Mouse (Mus musculus): ENCODE results near the gene Clasp2. TPM values are rescaled to one million over a fixed set of nuclear protein-coding genes. Genes with fewer than 3 reads are reported as not detected.

Clasp2 gene
- polyA plus RNA-seq, 1 experiment: 6.6 TPM

GRCm38 (mm10) chr9:113726131-113726530 is 15.1 kb upstream of the Clasp2 start:
- Histone ChIP-seq H3ac (ENCODE audit: control insufficient read depth, insufficient read length) (no peak overlapping the region), H3K4me3 (no peak overlapping the region), H3K4me2 (ENCODE audit: low read depth) (no peak overlapping the region), H3K36me3 (ENCODE audit: control insufficient read depth, insufficient read depth) (no peaks in the 10 kb centered on the region), H3K27me3 (ENCODE audit: control insufficient read depth, insufficient read depth, insufficient read length) (no peaks in the 10 kb centered on the region), H3K79me2 (ENCODE audit: control insufficient read depth, insufficient read depth) (no peaks in the 10 kb centered on the region)
- no peak for TF ChIP-seq TCF12 (IDR thresholded peaks at IDR 0.05; ENCODE audit: insufficient read depth, poor library complexity, severe bottlenecking)
- peak; percentile 80 for TF ChIP-seq SRF (IDR thresholded peaks at IDR 0.05; ENCODE audit: control insufficient read depth, insufficient read length, low read depth)
- no peak for TF ChIP-seq POLR2AphosphoS2 (IDR thresholded peaks at IDR 0.05; ENCODE audit: insufficient read length, low read depth)

- no peak for TF ChIP-seq POLR2A (IDR thresholded peaks at IDR 0.05; ENCODE audit: insufficient read length, low read depth)
- TF ChIP-seq CEBPB (IDR thresholded peaks at IDR 0.05; ENCODE audit: insufficient read depth, poor library complexity, severe bottlenecking): 0 out of 2 replicates have a peak, but pooled peaks have one; percentile 9
- no peak for TF ChIP-seq USF1 (IDR thresholded peaks at IDR 0.05; ENCODE audit: low read depth)
- TF ChIP-seq E2F4 (IDR thresholded peaks at IDR 0.05; ENCODE audit: insufficient read depth): no peak
- Histone ChIP-seq H3K4me3 (no peak overlapping the region), H3K4me2 (ENCODE audit: low read depth) (no peak overlapping the region), H3K36me3 (ENCODE audit: control insufficient read depth, insufficient read depth) (no peaks in the 10 kb centered on the region), H3ac (ENCODE audit: control insufficient read depth, insufficient read length) (no peak overlapping the region), H3K79me2 (ENCODE audit: control insufficient read depth, insufficient read depth) (no peaks in the 10 kb centered on the region), H3K27me3 (ENCODE audit: control insufficient read depth, insufficient read depth, insufficient read length) (no peaks in the 10 kb centered on the region)
Observed at GRCm38 (mm10) chr9:113726991-113727680, 14.1 kb upstream of the Clasp2 start.

GRCm38 (mm10) chr9:113731540-113731939 is 9.7 kb upstream of the Clasp2 start:
- Histone ChIP-seq H3K4me3 (no peak overlapping the region), H3K27me3 (ENCODE audit: control insufficient read depth, insufficient read depth, insufficient read length) (no peaks in the 10 kb centered on the region), H3K79me2 (ENCODE audit: control insufficient read depth, insufficient read depth) (no peaks in the 10 kb centered on the region), H3K4me2 (ENCODE audit: low read depth) (no peak overlapping the region), H3K36me3 (ENCODE audit: control insufficient read depth, insufficient read depth) (no peaks in the 10 kb centered on the region), H3ac (ENCODE audit: control insufficient read depth, insufficient read length) (no peak overlapping the region)
- no peak for TF ChIP-seq CEBPB (IDR thresholded peaks at IDR 0.05; ENCODE audit: insufficient read depth, poor library complexity, severe bottlenecking)
- no peak for TF ChIP-seq E2F4 (IDR thresholded peaks at IDR 0.05; ENCODE audit: insufficient read depth)
- no peak for TF ChIP-seq POLR2AphosphoS2 (IDR thresholded peaks at IDR 0.05; ENCODE audit: insufficient read length, low read depth)
- TF ChIP-seq MYOD1 (IDR thresholded peaks at IDR 0.05; ENCODE audit: control insufficient read depth in 1 of 3, insufficient read length in 2 of 3, low read depth in 2 of 3): no peak
- no peak for TF ChIP-seq MYOG (IDR thresholded peaks at IDR 0.05; ENCODE audit: control insufficient read depth in 1 of 3, insufficient read depth in 1 of 3, insufficient read length in 2 of 3, low read depth in 2 of 3)
- no peak for TF ChIP-seq POLR2A (IDR thresholded peaks at IDR 0.05; ENCODE audit: insufficient read length, low read depth)
- TF ChIP-seq USF1 (IDR thresholded peaks at IDR 0.05; ENCODE audit: low read depth): no peak
- no peak for TF ChIP-seq TCF12 (IDR thresholded peaks at IDR 0.05; ENCODE audit: insufficient read depth, poor library complexity, severe bottlenecking)
- TF ChIP-seq SRF (IDR thresholded peaks at IDR 0.05; ENCODE audit: control insufficient read depth, insufficient read length, low read depth): no peak
- TF ChIP-seq TCF3 (IDR thresholded peaks at IDR 0.05; ENCODE audit: insufficient read length, low read depth): no peak
- no peak for TF ChIP-seq MAX (IDR thresholded peaks at IDR 0.05; ENCODE audit: low read depth)
- no peak for TF ChIP-seq REST (IDR thresholded peaks at IDR 0.05; ENCODE audit: insufficient read depth, insufficient read length)

GRCm38 (mm10) chr9:113735920-113736319 is 5.4 kb upstream of the Clasp2 start:
- H3K4me3 ChIP-seq: no peak overlapping the region
- H3K27me3 ChIP-seq (ENCODE audit: control insufficient read depth, insufficient read depth, insufficient read length): no peaks in the 10 kb centered on the region
- no peak for TF ChIP-seq POLR2AphosphoS2 (IDR thresholded peaks at IDR 0.05; ENCODE audit: insufficient read length, low read depth)
- TF ChIP-seq SRF (IDR thresholded peaks at IDR 0.05; ENCODE audit: control insufficient read depth, insufficient read length, low read depth): no peak
- no peak for TF ChIP-seq TCF3 (IDR thresholded peaks at IDR 0.05; ENCODE audit: insufficient read length, low read depth)
- TF ChIP-seq E2F4 (IDR thresholded peaks at IDR 0.05; ENCODE audit: insufficient read depth): no peak
- TF ChIP-seq MAX (IDR thresholded peaks at IDR 0.05; ENCODE audit: low read depth): no peak
- no peak for TF ChIP-seq CEBPB (IDR thresholded peaks at IDR 0.05; ENCODE audit: insufficient read depth, poor library complexity, severe bottlenecking)
- TF ChIP-seq USF1 (IDR thresholded peaks at IDR 0.05; ENCODE audit: low read depth): no peak
- TF ChIP-seq REST (IDR thresholded peaks at IDR 0.05; ENCODE audit: insufficient read depth, insufficient read length): no peak
- TF ChIP-seq POLR2A (IDR thresholded peaks at IDR 0.05; ENCODE audit: insufficient read length, low read depth): no peak
- no peak for TF ChIP-seq MYOD1 (IDR thresholded peaks at IDR 0.05; ENCODE audit: control insufficient read depth in 1 of 3, insufficient read length in 2 of 3, low read depth in 2 of 3)
- no peak for TF ChIP-seq MYOG (IDR thresholded peaks at IDR 0.05; ENCODE audit: control insufficient read depth in 1 of 3, insufficient read depth in 1 of 3, insufficient read length in 2 of 3, low read depth in 2 of 3)
- TF ChIP-seq TCF12 (IDR thresholded peaks at IDR 0.05; ENCODE audit: insufficient read depth, poor library complexity, severe bottlenecking): no peak
- H3K36me3 ChIP-seq (ENCODE audit: control insufficient read depth, insufficient read depth): no peaks in the 10 kb centered on the region
- no peak overlapping the region for H3K4me2 ChIP-seq (ENCODE audit: low read depth)
- H3ac ChIP-seq (ENCODE audit: control insufficient read depth, insufficient read length): no peak overlapping the region
- H3K79me2 ChIP-seq (ENCODE audit: control insufficient read depth, insufficient read depth): no peaks in the 10 kb centered on the region

- Histone ChIP-seq H3K79me2 (ENCODE audit: control insufficient read depth, insufficient read depth) (peaks cover 11% of the 10 kb centered on the region), H3ac (ENCODE audit: control insufficient read depth, insufficient read length) (no peak overlapping the region), H3K27me3 (ENCODE audit: control insufficient read depth, insufficient read depth, insufficient read length) (no peaks in the 10 kb centered on the region), H3K4me2 (ENCODE audit: low read depth) (no peak overlapping the region), H3K36me3 (ENCODE audit: control insufficient read depth, insufficient read depth) (no peaks in the 10 kb centered on the region), H3K4me3 (no peak overlapping the region)
- TF ChIP-seq REST (IDR thresholded peaks at IDR 0.05; ENCODE audit: insufficient read depth, insufficient read length) (no peak), POLR2AphosphoS2 (IDR thresholded peaks at IDR 0.05; ENCODE audit: insufficient read length, low read depth) (peak; percentile 8)
Observed at GRCm38 (mm10) chr9:113738021-113738420, 3.3 kb upstream of the Clasp2 start.
